Mouse (Mus musculus) liver, embryonic 15.5 days (tissue): ENCODE measurements around the gene Gm10378. TPM values are rescaled to one million over a fixed set of nuclear protein-coding genes. Genes with fewer than 3 reads are reported as not detected.
"Not testable (repeated sequence)": the region's sequence is repeated elsewhere in the genome, so short reads cannot be mapped to it uniquely, and the experiment has no call there.

ENCODE experiments used
- ATAC-seq: fragments of 200-750 bp; cut with Nextera tagmentation; 2 replicates; pipeline ENCODE4 v1.8.0; 2017; ENCODE audit warnings: moderate number of reproducible peaks, mild to moderate bottlenecking, moderate library complexity; ENCODE audit not compliant: insufficient read depth
- H3K27ac ChIP-seq: fragments of 300-500 bp; sonication (generic); replicated peaks from 2 replicates; pipeline ENCODE4 v1.5.1; 2015; ENCODE audit warnings: mild to moderate bottlenecking, inconsistent platforms
- H3K27me3 ChIP-seq: fragments of 300-500 bp; sonication (generic); 2 replicates; pipeline ENCODE4 v1.6.1; 2015; ENCODE audit warnings: mild to moderate bottlenecking, inconsistent platforms
- H3K36me3 ChIP-seq: fragments of 300-500 bp; sonication (generic); replicated peaks from 2 replicates; pipeline ENCODE4 v1.6.1; 2015; ENCODE audit warnings: moderate library complexity, mild to moderate bottlenecking, inconsistent platforms
- H3K4me1 ChIP-seq: fragments of 300-500 bp; sonication (generic); replicated peaks from 2 replicates; pipeline ENCODE4 v1.6.1; 2015; ENCODE audit warnings: inconsistent platforms
- H3K4me2 ChIP-seq: fragments of 300-500 bp; sonication (generic); 2 replicates; pipeline ENCODE4 v1.6.1; 2015; ENCODE audit warnings: moderate library complexity, mild to moderate bottlenecking, inconsistent platforms
- H3K4me3 ChIP-seq: fragments of 300-500 bp; sonication (generic); replicated peaks from 2 replicates; pipeline ENCODE4 v1.5.1; 2015; ENCODE audit warnings: mild to moderate bottlenecking, inconsistent platforms
- H3K9ac ChIP-seq: fragments of 300-500 bp; sonication (generic); 2 replicates; pipeline ENCODE4 v1.6.1; 2015; ENCODE audit warnings: moderate library complexity, mild to moderate bottlenecking, inconsistent platforms
- H3K9me3 ChIP-seq: fragments of 300-500 bp; sonication (generic); replicated peaks from 2 replicates; pipeline ENCODE4 v1.6.1; 2016; ENCODE audit warnings: inconsistent platforms
- WGBS: fragments of 180-500 bp; shearing (Covaris S2); methylation state at CpG from one replicate; pipeline ENCODE4 v1.1.7; 2015; ENCODE audit warnings: mixed read lengths; ENCODE audit not compliant: insufficient replicate concordance; 5-methylcytosine and 5-hydroxymethylcytosine counted together
- microRNA-seq: library from miRNA; unstranded; fragments of <30 nt; microRNA quantifications from one replicate; pipeline ENCODE4, GENCODE M21; 2016
- polyA plus RNA-seq: library from polyadenylated mRNA; unstranded; fragments of >200 nt; fragmentation: Nextera tagmentation; extraction: Ambion mirVana; gene quantifications from 2 replicates; pipeline ENCODE4 v1.2.1, GENCODE M21; 2015

The Gm10378 gene
- polyA plus RNA-seq, result not detected in 2 replicates

GRCm38 (mm10) chr14:42655638-42656037 is at the start of gene Gm10378:
Gene Gm10378, plus strand, starts transcription at chr14:42655938.
- H3K36me3 ChIP-seq, H3K4me3 ChIP-seq, ATAC-seq, H3K27me3 ChIP-seq, H3K4me1 ChIP-seq, H3K9ac ChIP-seq, H3K4me2 ChIP-seq, H3K9me3 ChIP-seq, H3K27ac ChIP-seq: not testable (repeated sequence)
- WGBS, result no CpG with 5 or more reads among the region's 1 CpGs

- not testable (repeated sequence) for H3K4me2 ChIP-seq, ATAC-seq, H3K27me3 ChIP-seq, H3K4me3 ChIP-seq, H3K27ac ChIP-seq, H3K36me3 ChIP-seq, H3K9ac ChIP-seq, H3K9me3 ChIP-seq, H3K4me1 ChIP-seq
- WGBS, result no CpG with 5 or more reads among the region's 2 CpGs
Measured at GRCm38 (mm10) chr14:42641817-42642216, 13.9 kb upstream of the Gm10378 start, which contains the start of gene Gm3633. Gene Gm3633, minus strand, starts transcription at chr14:42641917.

Small RNA genes within 50 kb of the gene (microRNA-seq; reads per million reads assigned to microRNA genes)
- gene Gm23620 (not detected), gene Gm25228 (not detected)

Other genes with a start within 250 kb of the Gm10378 start
- gene Gm8005, start 216.3 kb upstream of the Gm10378 start, polyA plus RNA-seq, result not detected in 2 replicates
- gene Gm8011, start 192.1 kb upstream of the Gm10378 start, polyA plus RNA-seq, result not detected in 2 replicates
- gene Gm8020, start 153.6 kb upstream of the Gm10378 start, polyA plus RNA-seq, result not detected in 2 replicates
- gene Gm8024, start 131.7 kb upstream of the Gm10378 start, polyA plus RNA-seq, result not detected in 2 replicates
- gene Gm17124, start 56.1 kb upstream of the Gm10378 start, polyA plus RNA-seq, result not detected in 2 replicates
- gene Gm3633, start 14.0 kb upstream of the Gm10378 start, polyA plus RNA-seq, result not detected in 2 replicates
- gene Gm3015, start 112.9 kb downstream of the Gm10378 start, polyA plus RNA-seq, result not detected in 2 replicates
- not detected in 2 replicates for gene Gm10377, start 142.0 kb downstream of the Gm10378 start, polyA plus RNA-seq
- gene Gm21977, start 197.5 kb downstream of the Gm10378 start, polyA plus RNA-seq, result not detected in 2 replicates